Mouse (Mus musculus) myocyte (in vitro differentiated cells): ENCODE results near the gene Tceanc2.

Source experiments
- MYOD1 ChIP-seq, 3 experiments: IDR thresholded peaks; one replicate each; pipeline ENCODE4 v1.6.1; 2011; ENCODE audit warnings: control low read depth in 2 of 3, low read depth in 2 of 3, mild to moderate bottlenecking in 2 of 3, moderate library complexity in 1 of 3; ENCODE audit not compliant: insufficient read length in 2 of 3, control insufficient read depth in 1 of 3
- MYOG ChIP-seq, 3 experiments: IDR thresholded peaks; one replicate each; pipeline ENCODE4 v1.6.1; 2011; ENCODE audit warnings: control low read depth in 2 of 3, low read depth in 2 of 3, mild to moderate bottlenecking in 2 of 3; ENCODE audit not compliant: insufficient read length in 2 of 3, control insufficient read depth in 1 of 3, insufficient read depth in 1 of 3
- POLR2AphosphoS2 ChIP-seq: IDR thresholded peaks from one replicate; pipeline ENCODE4 v1.6.1; 2011; ENCODE audit warnings: low read depth, control low read depth; ENCODE audit not compliant: insufficient read length
- TCF12 ChIP-seq: IDR thresholded peaks from one replicate; pipeline ENCODE4 v1.6.1; 2011; ENCODE audit warnings: mild to moderate bottlenecking, control low read depth; ENCODE audit not compliant: poor library complexity, insufficient read depth, severe bottlenecking

DNA sequence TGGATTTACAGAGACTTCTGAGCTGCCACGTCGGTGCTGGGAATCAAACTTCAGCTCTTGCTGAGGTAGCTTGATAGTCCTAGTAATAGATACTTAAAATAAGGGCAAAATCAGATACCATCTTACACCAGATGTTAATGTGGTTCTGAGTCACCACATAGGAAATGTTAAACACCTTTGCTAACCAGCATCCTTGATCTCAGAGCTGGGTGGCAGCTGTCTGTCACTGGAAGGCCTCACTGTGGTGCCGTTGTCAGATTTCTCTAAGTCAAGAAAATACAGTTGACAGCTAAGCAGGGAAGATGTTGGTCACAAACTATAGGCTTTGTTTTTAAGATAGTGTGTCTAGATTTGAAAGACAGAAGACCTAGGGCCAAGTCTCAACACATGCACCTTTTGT is 22.9 kb upstream of the Tceanc2 start:
- TF ChIP-seq TCF12, result no peak
- TF ChIP-seq POLR2AphosphoS2, result no peak
- no peak for TF ChIP-seq MYOG (IDR thresholded peaks at IDR 0.05; ENCODE audit: control insufficient read depth in 1 of 3, insufficient read depth in 1 of 3, insufficient read length in 2 of 3, low read depth in 2 of 3)
- no peak for TF ChIP-seq MYOD1 (IDR thresholded peaks at IDR 0.05; ENCODE audit: control insufficient read depth in 1 of 3, insufficient read length in 2 of 3, low read depth in 2 of 3)
